Mouse (Mus musculus) gastrocnemius, postnatal 4 days (tissue): ENCODE data around the gene Nmnat2. TPM values are rescaled to one million over a fixed set of nuclear protein-coding genes. Genes with fewer than 3 reads are reported as not detected.

Source experiments
- DNase-seq, 2 experiments: peaks; one replicate each; pipeline ENCODE4 v3.0.0; 2021 to 2022; ENCODE audit warnings: low spot score in 2 of 2, mixed read lengths in 2 of 2
- total RNA-seq, 2 experiments: library from RNA; stranded (reverse); gene quantifications; 2 replicates each; pipeline ENCODE4 v1.2.3; 2021

Nmnat2 gene
- total RNA-seq, 2 experiments from 2014 or later = 2.0 to 3.4 TPM

DNA sequence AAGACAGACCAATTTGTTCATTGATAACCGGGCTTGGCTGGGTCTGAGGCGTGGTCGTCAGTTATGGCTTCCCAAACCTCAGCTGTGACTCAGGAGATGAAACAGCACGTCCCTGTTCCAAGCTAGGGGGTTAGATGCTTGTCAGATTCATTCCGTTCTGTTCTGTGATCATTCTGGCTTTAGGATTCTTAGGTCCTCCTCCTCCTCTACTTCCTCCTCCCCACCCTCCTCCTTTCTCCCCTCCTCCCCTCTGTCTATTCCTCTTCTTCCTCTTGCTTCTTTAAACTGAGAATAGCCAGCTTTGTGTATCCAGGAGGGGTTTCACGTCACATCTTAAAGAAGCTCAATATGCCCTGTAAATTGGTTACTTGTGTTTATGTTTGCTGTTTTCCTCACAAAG is 165.8 kb downstream of the Nmnat2 start:
- no peak for DNase-seq

DNA sequence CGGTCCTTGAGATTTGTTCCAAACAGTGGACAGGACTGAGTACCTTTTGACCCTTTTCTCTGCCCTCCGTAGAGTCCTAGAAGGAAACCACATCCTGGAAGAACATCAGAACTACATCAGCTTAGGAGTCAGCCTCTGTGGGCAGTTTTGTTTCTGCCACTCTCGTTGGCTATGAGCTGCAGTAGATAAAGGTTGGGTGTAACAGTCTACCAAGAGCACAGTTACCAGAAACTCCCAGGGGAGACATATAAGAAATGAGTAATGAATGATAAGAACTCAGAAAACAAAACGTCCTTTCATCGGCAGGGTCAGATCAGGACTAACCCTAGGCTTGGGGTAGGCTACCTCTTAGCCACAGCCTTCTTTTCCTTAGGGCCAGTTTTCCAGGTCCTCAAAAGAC is 166.5 kb downstream of the Nmnat2 start:
- DNase-seq = no peak

DNA sequence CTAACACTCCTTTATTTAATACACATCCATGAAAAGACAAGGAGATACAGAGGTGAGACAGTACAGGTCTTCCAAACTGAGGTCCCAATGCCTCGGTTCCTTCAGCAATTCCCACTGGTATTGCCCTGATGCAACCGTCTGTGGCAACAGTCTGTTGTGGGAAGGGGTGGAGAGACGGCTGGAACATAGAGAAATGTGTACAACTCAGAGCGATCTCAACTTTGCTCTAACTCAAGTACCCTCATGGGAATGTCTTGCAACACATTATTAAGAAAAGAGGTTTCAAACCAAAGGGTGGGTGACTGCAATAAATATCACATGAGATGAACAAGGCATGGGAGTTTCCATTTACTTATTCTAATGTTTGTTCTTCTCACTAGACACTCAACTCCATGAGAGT is 168.0 kb downstream of the Nmnat2 start:
- no peak for DNase-seq

DNA sequence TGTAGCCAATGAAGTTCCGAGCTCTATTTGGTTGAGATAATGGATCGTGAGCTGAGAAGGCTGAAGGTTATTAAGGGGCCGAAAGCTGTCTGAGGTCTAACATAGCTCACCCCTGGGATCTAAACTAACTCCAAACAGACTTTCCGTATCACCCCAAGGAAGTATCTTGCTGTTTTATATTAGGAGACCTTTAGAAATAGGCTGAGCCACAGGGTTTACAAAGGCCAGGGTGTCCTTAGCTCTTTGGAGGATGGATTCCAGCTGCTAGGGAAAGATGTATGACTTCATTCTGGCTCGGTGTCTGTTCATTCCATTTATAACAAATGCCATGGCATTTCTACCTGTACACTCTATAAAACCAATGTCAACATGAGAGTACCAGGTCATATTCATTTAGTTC is 169.7 kb downstream of the Nmnat2 start:
- no peak for DNase-seq

DNA sequence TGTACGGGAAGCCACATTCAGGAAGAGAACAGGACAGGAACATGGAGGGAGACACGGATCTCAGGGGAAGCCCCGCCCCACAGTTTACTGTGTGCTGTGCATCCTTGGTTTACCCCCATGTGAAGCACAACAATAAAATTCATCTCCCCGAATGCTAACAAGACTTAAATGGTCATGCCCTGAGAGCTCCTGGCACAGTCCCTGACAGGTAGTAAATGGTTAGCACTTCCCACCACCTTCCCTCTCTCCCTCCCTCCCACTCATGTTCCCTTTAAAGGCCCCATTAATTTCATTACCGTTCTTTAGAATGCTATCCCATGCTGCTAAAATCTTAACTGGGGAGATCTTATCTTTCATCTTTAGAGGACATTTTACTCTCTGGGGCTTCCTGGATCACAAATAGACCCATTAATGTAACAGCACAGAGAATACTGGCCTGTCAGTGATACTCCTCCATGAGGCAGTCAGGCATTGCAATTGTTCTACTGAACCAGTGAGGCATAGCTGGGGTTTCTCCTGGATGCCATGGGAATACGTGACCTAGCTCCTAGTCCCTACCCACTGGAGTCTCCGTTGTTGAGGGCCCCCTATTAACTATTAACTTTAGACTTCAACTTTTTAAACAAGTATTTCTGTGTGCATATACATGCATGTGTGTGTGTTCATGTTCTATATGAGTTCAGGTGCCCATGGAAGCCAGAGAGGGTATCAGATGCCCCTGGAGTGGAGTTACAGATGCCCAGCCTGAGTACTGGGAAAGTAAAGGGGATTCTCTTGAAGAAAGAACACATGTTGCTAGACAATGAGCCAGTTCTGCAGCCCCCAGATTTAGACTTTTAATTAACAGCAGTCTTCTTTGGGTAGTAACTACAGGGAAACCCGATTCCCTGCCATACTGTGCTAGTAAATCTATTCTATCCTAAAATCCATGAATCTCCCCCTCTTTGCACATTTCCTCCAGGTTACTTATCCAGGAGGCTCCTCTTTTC is 170.8 kb downstream of the Nmnat2 start:
- no peak for DNase-seq

DNA sequence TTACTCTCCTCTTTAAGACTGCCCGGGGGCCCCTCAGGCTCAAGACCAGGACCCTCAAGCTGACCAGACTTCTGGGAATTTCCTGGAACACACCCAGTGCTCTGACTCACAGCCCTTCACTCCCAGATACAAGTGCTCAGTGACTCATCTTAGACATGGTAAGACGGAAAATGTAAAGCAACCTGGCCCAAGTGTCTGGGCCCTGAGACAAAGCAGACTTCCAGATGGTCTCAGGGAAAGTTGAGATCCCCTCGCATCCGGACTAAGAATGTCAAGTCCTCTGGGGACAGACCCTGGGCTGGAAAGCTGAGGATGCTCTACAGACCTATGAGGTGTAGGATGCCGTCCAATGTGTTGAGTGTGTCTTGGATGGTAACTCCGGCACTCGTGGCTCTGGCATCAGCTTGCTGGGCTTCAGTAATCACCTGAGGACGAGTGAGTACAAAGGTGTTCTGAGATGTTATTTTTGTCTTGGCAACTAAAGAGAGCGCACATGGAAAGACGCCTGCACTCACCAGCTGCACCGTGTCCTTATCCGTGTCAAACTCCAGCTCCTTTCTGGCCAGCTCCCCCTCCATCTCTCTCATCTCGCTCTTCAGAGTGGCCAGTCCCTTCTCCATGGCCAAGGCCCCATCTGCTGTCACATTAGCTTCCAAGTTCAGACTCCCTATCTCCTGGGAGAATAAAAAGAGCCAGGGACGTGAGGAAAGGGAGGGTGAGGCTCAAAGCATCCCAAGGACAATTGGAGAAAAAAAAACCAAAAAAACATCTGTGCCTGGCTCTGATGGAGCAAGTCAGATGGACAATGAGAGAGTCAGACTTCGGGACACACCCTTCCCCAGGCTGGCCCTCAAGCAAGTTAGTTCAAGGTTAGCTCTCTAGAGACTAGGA is 171.9 kb downstream of the Nmnat2 start:
- peak; percentile 18 to 43 for DNase-seq

DNA sequence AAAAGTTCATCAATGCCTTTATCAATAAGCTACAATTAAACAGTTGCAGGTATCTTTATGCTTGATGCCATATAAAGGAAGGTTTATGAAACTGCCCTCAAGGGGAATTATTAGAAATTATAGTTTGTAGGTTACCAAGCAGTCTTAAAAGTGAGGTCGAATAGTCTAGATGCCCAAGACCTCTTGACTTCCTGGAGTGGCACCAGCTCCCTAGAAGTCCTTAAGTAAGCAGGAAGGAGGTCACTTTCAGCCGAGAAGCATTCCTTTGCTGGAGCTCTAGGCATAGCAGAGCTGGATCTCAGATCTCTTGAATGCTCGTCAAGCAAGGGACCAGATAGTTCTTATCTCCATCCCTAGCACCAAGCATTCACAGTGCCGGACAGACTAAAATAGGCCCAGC is 172.8 kb downstream of the Nmnat2 start:
- no peak for DNase-seq

DNA sequence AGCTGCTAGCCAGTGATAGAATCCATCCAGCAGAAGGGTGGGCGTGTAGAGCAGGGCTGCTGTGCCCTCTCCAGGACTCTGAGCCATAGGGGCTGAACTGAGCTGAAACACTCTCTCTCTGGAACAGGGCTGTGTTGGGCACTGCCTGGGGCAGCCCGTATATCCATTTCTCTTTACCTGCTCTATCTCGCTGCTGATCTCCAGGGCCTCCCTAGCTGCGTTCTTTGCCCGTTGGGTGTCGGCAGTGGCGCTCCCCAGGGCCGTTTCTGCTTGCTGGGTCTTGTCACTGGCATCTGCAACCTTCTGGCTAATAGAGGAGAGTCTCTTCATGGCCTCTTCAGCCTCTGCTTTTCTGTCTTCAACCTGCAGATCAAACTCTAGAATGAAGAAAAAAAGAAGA is 174.0 kb downstream of the Nmnat2 start:
- DNase-seq = no peak

DNA sequence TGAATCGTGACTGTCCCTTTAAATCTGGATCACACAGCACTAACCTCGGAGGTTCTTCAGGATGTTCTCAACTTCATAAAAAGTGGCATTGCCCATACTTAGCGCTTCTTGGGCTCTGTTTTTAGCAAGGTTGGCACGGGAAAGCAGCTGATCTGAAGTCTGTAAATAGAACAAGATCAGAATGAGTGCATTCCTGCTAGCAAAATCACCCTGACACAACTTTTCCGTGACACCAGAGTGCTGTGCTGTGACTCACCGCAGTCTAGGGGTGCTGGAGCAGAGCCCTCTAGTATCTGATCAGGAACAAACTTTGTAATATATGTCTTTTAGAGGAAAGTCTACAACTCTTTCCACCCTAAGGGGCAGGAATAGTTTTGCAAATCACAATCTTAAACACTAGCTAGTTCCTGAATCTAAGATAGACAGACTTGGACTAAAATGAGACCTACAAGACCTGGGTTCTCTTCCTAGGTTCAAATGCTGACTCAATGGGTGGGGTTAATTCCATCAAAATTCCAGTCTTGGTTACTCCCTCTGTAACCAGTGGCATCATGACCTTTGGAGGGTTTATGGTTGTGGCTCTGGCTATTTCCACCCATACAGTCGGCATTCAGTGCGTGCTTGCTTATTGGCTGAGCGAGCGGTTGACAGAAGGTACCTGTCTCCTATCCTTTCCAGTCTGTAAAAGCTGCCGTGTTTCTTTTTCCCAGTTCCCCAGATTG is 175.4 kb downstream of the Nmnat2 start:
- no peak for DNase-seq

DNA sequence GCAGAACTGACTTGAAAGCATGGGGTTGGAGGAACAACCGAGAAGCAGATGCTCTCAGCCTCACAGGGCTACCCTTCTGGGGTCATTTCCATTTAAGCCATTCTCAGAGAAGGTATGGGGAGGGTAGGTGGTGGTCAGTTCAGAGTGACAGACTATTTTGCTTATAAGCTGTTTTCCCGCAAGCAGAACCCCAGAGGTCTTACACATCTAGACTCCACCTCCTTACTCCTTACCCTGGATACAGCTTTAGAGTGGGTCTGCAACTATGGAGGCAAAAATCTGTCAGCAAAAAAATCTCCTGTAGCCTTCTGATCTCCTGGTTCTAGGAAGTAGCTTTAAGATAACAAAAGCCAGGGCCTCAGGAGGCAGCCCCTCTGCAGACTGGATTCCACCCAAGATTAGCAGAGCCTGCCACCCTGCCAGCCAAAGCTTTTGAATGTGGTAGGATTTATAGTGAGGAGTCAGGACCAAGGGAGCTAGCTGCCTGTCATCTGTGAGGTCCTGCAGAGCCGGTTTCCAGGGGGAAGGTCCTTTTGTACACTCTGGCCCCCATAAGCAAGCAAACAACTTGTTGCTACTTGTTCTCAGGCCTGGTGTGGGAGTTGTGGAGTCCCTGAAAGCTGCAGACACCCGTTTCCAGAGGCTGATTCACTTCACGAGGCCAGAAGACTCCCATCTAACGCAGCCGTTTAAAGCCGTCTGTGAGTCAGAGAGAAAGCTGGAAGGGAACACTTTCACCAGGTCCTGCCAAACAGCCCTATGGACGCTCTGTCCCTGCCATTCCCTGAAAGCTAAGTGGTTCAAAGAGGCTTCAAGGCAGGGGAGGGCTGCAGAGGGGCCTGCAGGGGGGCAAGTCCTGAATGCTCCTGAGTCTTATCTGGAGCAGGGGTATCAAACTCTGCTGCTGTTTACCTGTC is 179.3 kb downstream of the Nmnat2 start:
- DNase-seq = peak in 1 of 2 experiments; percentile 30

DNA sequence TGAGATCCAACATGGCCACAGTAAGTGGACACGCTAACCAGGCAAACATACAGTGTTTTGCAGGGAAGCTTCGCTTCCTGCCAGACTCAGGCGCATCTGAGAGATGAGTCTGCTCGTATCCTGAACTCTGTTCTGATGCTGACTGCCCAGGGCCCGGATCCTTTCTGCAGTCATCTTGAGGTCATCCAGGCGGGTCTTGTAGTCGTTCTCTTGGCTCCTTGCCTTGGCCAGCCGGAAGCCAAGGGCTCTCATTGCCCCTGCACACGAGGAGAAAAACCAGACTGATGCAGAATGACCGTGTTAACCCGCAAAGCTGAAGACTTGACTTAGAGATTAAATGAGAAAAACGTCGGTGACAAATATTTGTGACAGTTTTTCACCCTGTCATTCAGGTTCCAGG is 181.9 kb downstream of the Nmnat2 start:
- DNase-seq = no peak

DNA sequence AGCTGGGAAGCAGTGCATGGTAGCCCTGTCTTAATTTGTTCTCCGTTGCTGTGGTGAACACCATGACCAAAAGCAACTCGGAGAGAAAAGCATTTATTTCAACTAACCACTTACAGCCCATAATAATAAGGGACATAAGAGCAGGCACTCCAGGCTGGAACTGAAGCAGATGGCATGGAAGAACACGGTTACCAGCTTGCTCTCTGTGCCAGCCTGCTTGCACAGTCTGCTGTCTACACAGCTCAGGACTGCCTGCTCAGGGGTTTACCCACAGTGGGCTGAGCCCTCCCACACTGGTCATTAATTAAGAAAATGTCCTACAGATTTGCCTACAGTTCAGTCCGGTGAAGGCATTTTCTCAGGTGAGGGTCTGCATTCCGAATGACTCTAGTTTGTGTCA is 183.7 kb downstream of the Nmnat2 start:
- no peak for DNase-seq

DNA sequence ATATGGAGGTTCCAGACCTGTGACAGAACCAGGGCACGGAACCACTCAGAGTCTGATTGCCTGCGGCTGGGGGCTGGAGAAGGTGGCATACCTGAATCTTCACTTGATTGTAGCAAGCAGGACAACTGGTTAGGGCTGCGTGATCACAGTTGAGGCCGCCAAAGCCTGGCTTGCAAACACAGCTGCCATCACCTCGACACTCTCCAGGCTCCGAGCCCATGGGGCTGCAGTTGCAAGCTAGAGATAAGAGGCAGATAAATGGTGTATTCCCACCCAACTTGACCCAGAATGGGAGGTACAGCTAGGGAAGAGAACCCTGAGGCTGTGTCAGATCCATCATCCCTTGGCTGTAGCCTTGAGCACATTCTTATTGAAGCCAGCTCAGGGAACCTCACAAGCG is 184.8 kb downstream of the Nmnat2 start:
- DNase-seq = no peak

DNA sequence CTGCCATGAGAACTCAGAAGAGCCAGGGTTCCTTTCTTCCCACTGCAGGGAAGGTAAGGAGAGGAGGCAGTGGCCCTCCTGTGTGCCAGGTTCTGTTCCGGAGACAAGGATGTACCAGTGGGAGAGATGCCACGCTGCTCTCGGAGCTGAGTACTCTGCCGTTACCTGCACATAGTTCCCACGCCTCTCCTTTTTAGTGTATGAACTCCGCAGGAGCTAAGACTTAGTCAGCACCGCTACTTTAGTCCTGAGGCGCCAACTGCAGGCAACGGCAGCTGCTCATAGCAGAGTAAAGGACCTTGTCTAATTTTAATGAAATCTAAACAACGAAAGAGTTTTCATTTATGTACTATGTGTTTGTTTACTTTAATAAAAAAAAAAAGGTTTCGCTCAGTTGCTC is 185.5 kb downstream of the Nmnat2 start:
- DNase-seq = no peak

DNA sequence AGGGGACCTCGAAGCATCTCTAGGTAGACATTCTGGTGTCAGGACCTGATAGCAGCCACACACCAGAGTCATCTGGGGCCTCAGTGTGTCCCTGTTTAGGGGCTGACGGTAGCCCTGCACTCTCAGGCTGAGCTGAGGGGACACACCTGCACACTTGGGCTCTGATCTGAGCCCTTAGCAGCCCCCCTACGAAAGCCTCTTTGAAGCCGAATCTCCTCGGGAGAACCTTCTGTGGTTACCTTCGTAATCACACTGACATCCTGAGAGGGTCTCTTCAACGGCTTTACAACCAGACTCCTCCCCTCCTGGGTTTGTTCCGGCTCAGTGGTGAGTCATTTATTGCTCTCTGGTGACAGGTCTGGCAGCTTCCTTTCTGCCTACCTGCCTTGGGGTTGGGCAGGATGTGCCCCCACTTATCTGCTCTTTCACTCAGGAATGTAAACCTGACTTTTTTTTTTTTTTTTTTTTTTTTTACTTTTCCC is 186.0 kb downstream of the Nmnat2 start:
- no peak for DNase-seq

DNA sequence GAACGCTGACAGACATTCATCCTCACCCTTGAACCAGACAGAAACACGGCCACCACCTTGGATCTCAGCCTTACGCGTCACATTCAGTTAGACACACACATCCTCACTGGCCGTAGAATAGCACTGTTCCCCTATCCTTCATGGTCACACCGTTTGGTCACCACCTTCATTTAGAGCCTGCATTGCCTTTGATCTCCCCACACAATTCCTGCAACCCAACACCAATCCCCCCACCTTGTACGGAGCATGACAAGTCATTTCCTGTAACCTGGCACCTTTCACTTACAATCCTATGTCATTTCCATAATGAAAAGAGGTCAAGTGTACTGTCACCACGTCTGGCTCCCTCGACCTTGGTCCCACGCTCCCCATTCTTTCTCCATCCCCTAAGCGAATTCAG is 189.2 kb downstream of the Nmnat2 start:
- no peak for DNase-seq

DNA sequence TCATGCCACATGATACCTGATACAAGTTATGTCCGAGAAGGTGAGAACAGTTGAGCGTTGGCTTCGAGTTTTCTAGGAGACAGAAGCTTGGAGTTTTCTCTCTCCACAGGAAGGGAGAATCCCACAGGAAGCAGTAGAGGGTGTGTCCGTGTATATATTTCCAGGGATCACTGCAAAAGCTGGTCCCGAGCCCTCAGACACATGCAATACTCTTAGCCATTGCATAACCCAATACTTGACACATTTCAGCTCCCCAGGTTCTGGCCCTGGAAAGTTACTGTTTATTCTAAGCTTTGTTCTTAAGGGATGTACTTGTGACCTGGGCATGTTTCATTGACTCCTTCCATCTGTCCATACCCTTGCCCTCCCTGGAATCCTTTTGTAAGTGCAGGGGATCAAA is 191.0 kb downstream of the Nmnat2 start:
- no peak for DNase-seq

DNA sequence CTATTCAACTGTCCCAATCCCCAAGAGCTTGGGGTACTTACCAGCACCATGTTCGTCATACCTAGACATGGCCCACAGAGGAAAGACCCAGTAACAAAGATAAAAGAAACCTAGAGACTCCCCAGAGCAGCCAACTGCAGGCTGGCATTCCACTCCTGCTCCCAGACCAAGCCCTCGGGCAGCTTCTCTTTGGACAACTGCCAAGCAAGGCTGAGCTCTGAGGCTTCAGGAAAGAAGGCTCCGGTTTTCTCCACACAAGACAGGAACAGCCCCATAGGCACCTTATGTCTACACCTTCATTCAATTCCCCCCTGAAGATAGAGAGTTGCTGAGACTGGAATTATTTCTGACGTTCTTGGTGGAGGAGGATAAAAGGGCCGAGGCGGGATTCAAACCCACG is 197.8 kb downstream of the Nmnat2 start:
- no peak for DNase-seq

DNA sequence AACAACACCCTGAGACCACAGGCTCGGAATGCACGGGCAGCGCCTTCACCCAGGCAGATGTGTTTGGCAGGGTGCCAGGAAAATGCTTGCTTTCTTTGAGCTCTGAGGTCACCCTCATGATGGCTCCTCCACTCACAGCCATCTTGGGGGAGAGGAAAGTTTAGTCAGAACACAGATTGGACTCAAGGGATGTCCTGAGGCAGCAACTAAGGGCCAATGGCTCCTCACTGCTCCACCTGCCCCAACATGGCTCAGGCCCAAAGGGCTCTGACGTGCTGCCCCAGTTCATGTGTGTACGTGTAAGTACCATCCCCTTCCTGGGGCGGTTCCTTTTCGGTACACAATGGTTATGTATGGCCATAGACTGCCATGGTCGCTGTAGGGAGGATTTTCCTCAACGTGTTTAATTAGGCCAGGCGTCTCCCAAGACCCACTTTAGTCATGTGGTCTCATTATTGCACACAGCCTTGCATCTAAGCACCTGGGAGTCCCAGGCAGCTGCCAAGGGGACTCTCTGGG is 198.9 kb downstream of the Nmnat2 start:
- peak in 1 of 2 experiments; percentile 24 for DNase-seq

DNA sequence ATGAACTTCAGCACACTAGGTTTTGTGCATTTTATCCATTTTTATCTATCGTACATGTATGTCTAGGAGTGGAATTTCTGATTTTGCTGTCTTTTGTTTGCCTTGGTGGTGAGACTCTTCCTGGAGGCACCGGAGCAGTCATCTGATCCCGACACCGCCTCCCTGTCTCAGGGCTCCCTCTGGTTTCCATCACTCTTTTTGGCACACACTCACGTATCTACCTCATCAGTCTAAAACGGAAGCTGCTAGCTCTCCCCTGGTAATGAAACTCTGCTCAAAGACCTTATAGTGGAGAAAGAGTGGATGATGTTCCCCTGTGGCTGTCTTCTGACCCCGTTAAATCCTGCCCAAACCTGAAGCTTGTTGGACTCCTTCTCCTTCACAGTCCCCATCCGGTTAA is 200.6 kb downstream of the Nmnat2 start:
- no peak for DNase-seq
